Mouse (Mus musculus): Measurements from ENCODE around the gene Hck.

Hck gene

DNA sequence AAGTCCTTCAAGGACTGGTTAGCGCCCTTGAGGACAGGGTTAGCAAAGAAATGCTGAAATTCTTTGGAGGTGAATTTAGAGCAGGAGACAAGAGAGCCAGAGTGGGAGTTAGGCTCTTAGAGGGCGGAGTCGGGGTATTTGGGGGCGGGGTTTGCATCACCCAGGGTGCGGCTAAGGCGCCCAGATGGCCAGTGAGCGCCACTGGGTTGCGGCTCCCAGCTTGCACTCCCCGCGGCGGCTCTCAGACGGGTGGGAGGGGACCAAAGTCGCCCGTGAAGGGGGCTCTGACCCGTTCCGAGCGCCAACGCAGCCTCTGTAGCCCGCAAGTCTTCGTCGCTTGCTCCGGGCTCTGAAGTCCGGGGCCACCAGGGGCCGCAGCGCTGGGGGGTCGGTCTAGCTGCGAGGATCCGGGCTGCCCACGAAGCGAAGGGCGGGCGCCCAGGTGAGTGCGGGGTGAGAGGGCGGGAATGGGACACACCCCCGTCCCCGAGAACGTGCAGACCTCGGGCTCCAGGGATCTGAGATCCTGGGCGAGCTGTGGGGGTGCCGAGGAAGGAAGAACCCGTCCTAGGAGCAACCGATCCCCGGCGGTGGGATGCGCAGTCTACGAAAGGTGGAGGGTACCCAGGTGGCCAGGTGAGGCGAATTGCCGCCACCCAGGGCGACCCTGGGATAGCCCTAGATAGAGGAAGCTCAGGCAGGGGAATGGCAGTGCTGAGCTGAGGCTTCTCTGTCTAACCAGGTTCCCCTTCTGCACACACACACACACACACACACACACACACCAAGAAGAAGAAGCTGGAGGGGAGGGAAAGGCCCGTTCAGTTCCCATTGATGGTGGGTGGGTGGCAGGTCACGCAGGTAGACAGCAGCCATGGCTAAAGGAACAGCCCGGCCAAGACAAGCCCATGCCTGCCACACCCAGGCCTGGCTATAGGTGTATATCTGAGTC lies at the start of gene Hck:
Gene Hck, plus strand, starts transcription at position 156 of the 952 bp plus-strand sequence.
- peak; percentile 44 for DNase-seq (ENCODE audit: extremely low spot score)

DNA sequence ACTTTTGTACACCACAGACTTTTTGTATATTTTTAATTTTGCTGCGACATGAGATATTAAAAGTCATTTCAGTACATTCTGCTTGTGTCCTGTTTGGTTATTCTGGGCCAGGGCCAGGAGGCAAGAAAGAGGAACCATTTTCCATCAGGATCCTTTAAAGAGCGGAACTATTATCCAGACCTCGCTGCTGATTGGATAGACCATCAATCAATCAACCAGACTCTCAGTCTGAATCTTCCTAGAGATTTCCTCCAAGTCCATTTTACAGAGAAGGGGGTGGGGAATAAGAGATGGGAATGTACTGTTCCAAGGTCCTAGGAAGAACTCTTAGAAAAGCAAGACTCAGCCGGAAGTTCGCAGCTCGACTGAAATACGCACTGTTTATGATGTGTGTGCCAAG lies 48.1 kb upstream of the Hck start:
- no peak for DNase-seq (ENCODE audit: extremely low spot score)

DNA sequence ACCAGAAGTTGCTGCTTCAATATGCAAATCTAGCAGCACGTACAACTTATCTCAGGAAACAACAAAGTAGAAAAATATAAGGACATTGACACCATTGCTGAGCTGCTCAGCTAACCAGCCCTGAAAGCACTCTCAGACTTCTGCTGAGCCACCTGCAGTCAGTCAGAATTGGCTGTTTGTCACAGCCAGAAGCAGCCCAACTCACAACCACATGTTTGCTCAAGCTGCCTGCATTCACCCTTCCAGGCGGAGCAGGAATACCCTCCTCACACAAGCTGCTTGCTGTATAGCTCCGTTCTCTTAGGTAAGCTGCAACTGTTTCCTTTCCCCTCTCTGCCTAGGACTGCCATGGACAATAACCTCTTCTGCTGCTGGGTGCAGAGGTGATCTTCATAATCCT lies 44.9 kb upstream of the Hck start:
- DNase-seq (ENCODE audit: extremely low spot score), result no peak

DNA sequence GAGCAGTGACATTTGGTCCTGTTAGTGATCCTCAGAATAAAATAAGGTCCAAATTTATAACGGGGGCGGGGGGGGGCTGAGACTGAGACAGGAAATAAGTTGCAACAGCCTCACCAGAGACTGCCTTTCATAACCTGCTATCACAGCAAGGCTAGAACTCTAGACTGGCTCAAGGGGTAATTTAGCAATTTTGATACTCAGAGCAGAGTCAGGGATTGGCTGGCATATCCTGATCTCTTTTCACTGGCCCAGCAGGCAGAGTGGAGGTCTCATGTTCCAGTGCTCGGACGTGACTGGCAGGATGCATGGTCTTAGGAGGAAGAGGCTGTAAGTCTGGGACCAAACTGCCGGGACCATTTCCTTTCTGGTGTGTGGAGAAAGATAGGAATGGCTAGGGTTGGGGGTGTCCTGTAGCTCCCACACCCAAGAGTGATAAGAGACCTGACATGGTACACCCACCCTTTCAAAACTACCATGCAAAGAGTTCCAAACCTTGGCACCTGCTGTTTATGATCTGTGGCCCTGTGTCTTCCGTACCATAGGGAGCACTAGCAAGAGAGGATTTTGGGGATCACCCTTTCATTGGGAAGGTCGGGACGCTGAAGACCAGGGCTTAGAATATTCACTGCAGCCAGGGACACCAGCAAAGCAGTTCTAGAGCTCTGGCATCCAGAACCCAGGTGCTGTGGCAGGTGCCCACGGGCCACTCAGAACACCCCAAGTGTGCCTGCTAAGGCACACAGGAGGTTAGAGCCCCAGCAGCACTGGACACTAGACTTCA lies 43.9 kb upstream of the Hck start:
- no peak for DNase-seq (ENCODE audit: extremely low spot score)

DNA sequence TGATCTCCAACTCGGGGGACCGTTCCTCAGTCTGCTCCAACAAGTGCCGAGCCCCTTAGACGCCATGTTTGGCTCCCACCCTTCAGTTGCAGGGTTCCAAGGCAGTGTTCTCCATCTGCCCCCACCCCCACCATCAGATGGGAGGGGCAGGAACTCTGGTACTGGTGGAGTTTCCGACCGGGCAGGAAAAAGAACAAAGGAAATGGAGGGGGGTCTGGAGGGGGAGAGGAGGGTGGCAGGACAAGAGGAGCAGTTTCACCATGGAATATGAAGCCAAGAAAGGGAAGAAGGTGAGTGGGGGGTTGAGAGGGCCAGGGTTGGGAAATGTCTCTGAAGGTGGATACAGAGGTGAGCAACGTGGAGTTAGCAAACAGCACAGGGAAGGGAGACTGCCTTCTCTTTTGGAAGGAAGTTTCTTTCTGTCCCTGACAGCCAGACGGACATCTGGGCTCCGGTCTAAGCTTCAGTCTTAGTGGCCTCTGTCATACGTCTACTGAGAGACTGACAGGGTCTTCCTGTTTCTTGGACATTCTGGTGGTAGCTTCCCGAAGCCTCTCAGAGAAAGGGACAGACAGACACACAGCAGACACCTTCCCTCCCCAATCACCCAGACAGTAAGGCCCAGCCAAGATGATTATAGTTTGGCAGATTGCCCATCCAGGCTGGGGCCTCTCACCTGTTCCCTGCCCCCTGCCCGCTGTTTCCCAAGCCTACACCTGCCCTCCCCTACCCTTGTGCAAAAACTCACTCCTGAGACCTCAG lies 42.3 kb upstream of the Hck start, which contains the start of gene Ccm2l:
Gene Ccm2l, plus strand, starts transcription at position 209 of the 762 bp plus-strand sequence.
- DNase-seq (ENCODE audit: extremely low spot score), result no peak

DNA sequence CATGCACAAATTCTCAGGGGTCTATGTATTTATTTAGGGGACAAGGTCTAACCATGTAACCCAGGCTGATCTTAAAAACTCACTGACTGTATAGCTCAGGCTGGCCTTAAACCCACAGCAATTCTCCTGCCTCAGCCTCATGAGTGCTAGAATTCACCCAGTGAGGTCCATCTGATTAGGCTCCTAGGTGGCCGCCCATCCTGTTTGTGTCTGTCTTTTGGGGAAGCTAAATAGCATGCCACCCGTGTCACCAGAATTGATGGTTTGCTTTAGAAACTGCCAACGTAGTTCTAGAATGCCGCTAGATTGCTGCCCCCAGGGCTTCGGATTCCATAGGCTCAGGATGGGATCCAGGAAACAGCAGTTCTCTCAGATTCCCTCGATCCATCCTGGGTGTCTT lies 41.3 kb upstream of the Hck start:
- no peak for DNase-seq (ENCODE audit: extremely low spot score)

DNA sequence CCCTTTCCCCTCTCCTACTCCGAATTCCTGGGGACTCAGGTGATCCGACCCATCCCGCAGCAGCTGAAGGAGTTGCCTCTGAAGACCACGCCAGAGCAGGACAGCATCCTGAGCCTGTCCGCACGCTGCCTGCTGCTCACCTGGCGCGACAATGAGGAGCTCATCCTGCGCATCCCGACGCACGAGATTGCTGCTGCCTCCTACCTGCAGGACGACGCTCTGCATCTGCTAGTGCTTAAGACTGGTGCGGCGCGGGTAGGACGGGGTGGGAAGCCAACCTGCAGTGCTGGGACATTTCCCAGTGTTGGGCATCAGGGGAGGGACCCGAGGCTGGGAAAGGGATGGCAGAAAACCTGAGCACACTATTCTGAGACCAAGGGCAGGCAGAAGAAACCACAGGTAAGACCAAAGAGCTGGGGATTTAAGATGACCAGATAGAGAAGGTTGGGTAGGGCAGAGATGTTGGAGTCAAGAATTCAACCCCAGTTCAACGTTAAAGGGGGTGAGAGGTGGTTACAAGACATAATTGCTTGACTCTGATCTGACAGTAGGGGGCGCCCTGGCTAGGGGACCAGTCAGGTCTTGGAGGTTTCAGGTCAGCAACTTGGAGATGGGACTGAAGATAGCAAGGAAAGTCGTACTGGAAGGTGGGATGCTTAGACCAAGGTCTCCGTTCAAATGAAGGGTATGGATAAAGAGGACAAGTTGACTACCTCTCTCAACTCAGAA lies 37.3 kb upstream of the Hck start:
- DNase-seq (ENCODE audit: extremely low spot score), result peak; percentile 29

DNA sequence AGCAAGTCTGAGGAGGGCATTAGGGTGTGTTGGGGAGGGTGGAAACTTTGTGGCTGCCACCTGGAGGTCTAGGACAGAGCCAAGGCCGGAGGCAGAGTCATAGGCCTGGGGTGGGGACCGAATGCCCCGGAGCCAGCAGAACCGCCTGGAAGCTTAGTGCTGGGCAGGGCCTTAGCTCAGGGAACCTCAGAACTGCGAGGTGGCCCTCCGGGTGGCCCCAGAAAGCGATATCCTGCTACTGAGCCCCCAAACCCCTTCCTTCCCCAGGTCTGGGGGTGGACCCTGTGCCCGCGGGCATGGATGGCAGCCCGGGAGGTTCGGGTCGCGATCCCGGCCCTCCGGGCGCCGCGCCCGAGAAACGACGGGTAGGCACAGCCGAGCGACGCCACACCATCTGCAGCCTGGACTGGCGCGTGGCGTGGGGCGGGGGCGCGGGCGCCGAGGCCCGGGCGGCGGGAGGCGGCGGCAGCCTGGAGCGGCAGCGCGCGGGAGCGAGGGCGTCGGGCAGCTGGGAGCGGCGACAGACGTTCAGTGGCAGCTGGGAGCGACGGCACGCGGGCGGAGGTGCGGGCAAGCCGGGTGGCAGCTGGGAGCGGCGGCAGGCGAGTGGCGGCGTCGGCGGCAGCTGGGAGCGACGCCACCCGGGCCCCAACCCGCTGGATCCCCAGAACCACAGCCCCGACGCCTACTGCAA lies 36.6 kb upstream of the Hck start:
- DNase-seq (ENCODE audit: extremely low spot score), result no peak

DNA sequence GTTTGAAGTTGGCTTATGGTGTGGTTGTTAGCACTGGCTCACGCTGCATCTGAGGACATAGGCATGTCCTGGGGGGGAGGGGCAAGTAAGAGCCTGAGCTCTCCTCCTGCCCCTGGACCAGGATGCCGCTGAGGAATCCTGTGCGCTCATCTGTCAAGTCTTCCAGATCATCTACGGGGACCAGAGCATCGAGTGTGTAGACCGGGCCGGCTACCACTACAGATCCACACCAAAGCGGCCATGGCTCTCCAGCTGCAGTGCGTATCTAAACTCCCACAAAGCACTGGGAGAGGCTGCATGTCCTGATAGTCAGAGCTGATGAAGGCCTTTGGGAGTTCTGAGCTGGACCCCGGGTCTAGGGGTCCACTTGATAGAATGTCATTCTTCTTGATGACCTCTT lies 33.6 kb upstream of the Hck start:
- DNase-seq (ENCODE audit: extremely low spot score), result no peak

DNA sequence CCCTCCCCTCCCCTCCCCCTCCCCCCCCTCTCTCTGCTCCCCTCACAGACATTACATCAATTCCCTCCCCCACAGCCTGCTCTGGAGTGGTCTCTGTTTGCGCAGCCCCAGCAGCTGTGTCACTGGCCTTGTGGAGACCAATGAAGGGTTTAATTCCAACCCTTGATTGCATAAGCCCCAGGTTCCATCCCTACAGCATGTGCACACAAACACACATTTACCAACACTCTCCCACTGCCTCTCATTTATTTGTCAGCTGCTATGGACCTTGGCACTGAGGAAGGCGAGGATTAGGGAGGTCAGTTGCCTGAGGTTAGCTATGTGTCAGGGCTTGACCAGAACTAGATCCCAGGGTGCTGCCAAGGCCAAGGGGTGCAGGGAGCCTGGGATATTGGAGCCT lies 32.3 kb upstream of the Hck start:
- DNase-seq (ENCODE audit: extremely low spot score), result no peak

DNA sequence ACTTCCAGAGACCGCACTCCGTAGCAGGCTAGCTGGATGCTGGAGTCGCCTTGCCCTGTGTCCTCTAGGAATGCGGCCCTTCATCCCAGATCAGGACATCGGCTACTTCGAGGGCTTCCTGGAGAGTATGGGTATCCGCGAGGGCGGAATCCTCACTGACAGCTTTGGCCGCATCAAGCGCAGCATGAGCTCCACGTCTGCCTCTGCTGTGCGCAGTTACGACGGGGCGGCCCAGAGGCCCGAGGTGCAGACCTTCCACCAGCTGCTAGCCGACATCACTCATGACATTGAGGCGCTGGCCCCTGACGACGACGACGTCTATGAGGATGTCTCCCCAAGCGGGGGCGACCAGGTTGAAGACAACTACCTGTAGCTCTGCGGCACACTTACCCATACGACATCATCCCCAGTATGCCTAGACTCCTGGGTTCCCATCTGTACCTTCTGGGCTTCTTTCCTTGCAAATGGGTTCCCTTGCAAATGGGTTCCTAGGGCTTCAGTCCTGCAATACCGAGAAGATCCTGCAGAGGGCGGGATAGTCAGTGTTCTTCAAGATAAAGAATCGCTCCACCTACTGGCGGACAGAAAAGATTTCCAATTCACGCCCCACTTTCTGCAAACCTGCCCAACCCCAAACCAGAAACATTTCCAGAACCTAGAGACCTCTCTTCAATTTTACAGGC lies 27.3 kb upstream of the Hck start:
- DNase-seq (ENCODE audit: extremely low spot score), result peak; percentile 88

DNA sequence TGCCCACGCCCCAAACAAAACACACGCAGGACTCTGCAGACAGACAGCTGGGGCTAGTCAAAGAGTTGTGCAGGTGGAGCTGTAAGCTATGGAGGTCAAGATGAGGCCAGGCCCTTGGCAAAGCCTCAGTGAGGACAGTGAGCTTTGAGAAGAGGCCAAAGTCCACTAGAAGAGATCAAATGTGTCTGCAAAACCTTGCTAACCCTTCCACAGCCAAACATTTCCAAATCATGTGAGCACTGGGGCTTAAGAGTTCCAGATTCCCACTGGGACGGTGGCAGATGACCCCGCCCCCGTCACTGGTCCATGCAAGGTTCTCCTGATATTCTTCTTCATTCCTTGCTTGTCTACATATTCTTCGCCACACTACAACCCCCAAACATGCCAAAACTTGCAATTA lies 26.4 kb upstream of the Hck start:
- no peak for DNase-seq (ENCODE audit: extremely low spot score)

DNA sequence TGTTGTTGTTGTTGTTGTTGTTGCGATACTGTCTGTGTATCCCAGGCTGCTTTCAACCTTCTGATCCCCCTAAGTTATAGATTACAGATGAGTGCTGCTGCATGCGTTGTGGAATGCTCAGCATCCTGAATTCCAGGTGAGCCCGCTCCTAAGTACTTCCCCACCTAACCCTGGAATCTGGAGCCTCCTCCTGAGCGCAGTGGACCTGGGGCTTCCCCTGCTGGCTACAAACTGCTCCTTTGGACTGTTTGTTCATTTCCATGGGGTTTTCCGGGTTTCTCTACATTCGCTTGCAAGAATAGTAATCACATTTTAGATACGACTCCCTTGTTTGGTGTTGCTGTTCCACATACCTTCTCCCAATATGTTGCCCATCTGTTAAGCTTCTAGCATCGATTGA lies 25.0 kb upstream of the Hck start:
- no peak for DNase-seq (ENCODE audit: extremely low spot score)

DNA sequence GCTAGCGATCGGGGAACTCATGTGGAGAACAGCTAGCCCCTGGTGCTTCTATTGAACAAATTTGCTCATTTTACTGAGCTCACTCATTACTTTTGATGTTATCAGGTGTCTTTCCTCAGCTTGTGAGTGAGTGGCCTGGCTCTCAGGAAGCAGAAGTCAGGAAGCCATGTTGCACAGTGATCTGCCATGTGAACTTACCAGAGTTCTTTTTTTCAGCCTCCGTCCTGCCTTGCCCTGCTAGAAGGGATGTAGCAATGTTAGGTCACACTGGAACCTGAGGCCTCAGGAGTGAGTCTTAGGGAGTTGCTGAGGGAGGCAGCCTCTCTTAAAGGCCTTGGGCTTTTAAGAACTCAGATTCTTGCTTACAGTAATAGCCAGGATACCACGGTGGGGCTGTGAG lies 24.4 kb upstream of the Hck start:
- DNase-seq (ENCODE audit: extremely low spot score), result no peak

DNA sequence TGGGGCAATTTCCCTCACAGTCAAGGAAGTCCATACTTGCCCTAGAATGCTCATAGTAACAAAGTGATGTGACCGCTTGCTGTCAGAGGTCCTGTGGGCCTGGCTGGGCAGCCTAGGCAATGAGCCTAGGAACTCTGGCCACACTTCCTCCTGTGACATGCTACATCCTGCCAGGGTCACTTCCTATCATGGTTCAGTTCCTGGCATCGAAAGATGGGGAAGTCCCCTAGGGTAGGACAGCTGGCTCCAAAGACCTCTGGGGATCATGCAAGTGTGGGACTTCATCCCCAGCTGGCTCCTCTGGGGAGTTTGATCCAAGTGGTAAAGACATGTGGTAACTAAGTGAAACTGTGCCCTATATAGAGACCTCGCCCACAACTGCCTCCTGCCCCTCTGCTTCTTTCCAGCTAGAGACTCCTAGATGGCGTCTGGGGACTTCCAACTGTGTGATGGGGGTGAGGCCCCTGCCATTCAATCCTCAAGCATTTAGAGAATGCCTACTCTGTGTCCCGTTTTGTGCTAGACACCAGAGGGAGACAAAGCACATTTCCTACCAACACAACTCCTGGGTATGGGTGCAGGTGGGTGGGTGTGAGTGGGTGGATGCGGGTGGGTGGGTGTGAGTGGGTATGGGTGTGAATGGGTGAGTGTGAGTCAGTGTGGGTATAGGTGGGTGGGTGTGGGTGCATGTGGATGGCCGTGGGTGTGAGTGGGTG lies 23.8 kb upstream of the Hck start:
- DNase-seq (ENCODE audit: extremely low spot score), result no peak

DNA sequence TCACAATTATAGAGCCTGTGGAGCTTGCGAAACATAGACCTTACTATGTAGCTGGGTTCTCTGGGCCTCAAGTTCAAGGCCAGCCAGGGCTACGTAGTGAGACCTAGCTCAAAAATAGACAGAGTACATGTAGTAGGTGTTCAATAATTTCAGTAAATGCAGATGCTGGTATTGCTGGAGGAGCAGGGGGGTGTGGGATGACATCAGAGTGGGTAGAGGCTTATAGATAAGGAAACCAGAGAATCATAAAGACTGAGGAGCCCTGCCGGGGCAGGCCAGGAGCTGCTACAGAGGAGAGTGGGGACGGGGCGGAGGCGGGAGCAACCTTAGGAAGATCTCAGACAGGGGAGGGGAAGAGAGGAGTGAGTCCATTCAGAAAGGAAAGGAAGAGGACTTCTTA lies 22.7 kb upstream of the Hck start:
- DNase-seq (ENCODE audit: extremely low spot score), result no peak

DNA sequence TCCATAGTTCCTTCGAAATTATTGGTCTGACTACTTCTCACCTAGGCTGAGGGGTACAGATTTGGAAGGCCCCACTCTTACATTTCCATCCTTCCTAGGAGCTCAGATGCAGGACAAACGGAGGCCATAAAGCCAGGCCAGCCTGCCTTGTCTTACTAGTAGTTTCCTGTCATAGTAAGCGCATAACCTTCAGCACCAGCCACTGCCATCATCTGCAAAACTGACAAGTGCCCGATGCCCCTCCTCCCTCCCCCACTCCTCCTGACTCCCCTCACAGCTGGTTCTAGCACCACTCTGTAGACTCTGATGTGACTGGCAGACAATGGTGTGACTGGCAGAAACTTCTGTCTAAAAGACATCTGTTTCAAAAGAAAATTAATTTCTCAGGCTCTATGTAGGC lies 22.1 kb upstream of the Hck start:
- DNase-seq (ENCODE audit: extremely low spot score), result no peak

DNA sequence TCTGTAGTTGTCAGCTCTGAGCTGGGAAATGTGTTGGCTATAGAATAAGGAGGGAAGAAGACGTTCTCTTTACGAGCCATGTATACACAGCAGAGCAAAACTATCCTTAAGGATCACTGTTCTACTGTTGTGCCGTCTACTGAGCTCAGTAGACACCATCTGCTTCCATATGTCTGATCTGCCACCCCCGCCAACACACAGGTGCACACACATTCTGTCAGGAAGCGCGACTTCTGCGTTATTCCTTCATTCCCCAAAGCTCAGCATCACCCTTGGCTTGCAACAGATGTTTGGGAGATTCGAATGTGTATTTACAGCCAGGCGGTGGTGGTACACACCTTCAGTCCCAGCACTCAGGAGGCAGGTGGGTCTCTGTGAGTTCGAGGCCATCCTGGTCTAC lies 21.2 kb upstream of the Hck start:
- no peak for DNase-seq (ENCODE audit: extremely low spot score)

DNA sequence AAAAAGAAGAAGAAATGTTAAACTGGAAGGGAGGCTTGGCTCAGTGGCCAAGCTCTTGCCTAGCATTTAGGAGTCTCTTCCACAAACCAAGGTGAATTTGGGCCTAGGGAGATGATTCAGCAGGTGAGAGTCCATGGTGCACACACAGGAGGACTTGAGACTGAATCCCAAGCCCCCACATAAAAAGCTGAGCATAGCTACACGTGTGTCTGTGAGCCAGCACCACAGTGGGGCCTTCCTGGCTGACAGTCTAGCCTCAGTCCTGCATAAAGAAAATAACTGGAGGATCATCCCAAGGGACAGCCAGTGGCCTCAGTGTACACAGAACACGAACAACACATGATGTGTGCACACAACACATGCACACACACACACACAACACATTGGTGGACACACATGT lies 19.0 kb upstream of the Hck start:
- DNase-seq (ENCODE audit: extremely low spot score), result no peak
